In the genomic region with DNA sequence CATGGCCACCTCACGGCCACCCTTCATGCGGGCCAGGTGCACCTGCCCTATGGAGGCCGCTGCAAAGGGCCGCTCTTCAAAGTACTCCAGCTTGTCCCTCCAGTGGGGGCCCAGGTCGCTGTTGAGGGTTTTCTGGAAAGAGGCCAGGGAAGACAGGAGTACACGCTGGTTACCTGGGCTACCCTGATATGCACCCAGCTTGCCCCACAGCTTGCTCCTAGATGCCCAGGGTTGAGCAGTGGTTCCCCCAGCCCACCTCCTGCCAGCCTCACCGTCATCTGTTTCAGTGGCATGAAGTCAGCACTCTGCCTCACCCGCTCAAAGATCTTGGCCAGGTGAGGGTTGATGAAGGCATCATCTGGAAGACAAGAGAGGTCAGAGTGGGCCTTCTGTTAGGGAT, we compare ENCODE assay signal across 27 mouse cellular contexts. TPM values are rescaled to one million over a fixed set of nuclear protein-coding genes. Genes with fewer than 3 reads are reported as not detected.
DNase-seq lines count a peak whose midpoint lies in the region; ATAC-seq lines count a peak whose summit lies in the region.
"Had no signal": no experiment of that assay in that cellular context is flagged by ENCODE, and none has a peak within 500 bp of the region (broad histone marks: within the 10 kb centered on the region; RNA-seq: fewer than 3 reads in every experiment).

No protein-coding gene starts in this region.

- no peak overlapping the region for H3K4me3 ChIP-seq in heart, embryonic 10.5 days
- H3K4me3 ChIP-seq in midbrain, embryonic 11.5 days (ENCODE audit: low read depth, low read length) = no peak overlapping the region
- H3K4me3 ChIP-seq in midbrain, embryonic 10.5 days = no peak overlapping the region
- H3K4me3 ChIP-seq: embryonic facial prominence, embryonic 10.5 days; embryonic facial prominence, embryonic 13.5 days; forebrain, embryonic 10.5 days; forebrain, embryonic 13.5 days; heart, adult 2 months; heart, embryonic 12.5 days; heart, embryonic 15.5 days had no signal

- no peak overlapping the region for H3K27ac ChIP-seq in heart, embryonic 10.5 days
- H3K27ac ChIP-seq in midbrain, embryonic 11.5 days (ENCODE audit: low read depth, low read length) = no peak overlapping the region
- H3K27ac ChIP-seq in midbrain, embryonic 10.5 days (replicated peaks) = no peak overlapping the region
- H3K27ac ChIP-seq: embryonic facial prominence, embryonic 10.5 days; embryonic facial prominence, embryonic 13.5 days; forebrain, embryonic 10.5 days; forebrain, embryonic 13.5 days; heart, adult 2 months; heart, embryonic 15.5 days; hindbrain, embryonic 14.5 days; hindbrain, postnatal 0 days had no signal

- H3K9ac ChIP-seq in midbrain, embryonic 11.5 days (ENCODE audit: low read length) = no peak overlapping the region
- H3K9ac ChIP-seq: embryonic facial prominence, embryonic 13.5 days; forebrain, embryonic 13.5 days; heart, embryonic 12.5 days; heart, embryonic 15.5 days; hindbrain, embryonic 14.5 days had no signal

- no peaks in the 10 kb centered on the region for H3K9me3 ChIP-seq in heart, embryonic 10.5 days
- no peaks in the 10 kb centered on the region for H3K9me3 ChIP-seq in midbrain, embryonic 11.5 days (ENCODE audit: control insufficient read depth, low read length)
- no peaks in the 10 kb centered on the region for H3K9me3 ChIP-seq in midbrain, embryonic 10.5 days (replicated peaks)
- H3K9me3 ChIP-seq: embryonic facial prominence, embryonic 10.5 days; embryonic facial prominence, embryonic 13.5 days; forebrain, embryonic 10.5 days; forebrain, embryonic 13.5 days; heart, embryonic 12.5 days; heart, embryonic 15.5 days had no signal

- no peaks in the 10 kb centered on the region for H3K4me1 ChIP-seq in heart, embryonic 10.5 days
- no peaks in the 10 kb centered on the region for H3K4me1 ChIP-seq in midbrain, embryonic 11.5 days (ENCODE audit: control insufficient read depth, insufficient read depth, low read length)
- no peaks in the 10 kb centered on the region for H3K4me1 ChIP-seq in midbrain, embryonic 10.5 days
- H3K4me1 ChIP-seq: embryonic facial prominence, embryonic 10.5 days; embryonic facial prominence, embryonic 13.5 days; forebrain, embryonic 13.5 days; heart, embryonic 12.5 days; heart, embryonic 15.5 days had no signal

- 86% methylated on average over 8 of the region's 8 CpGs for WGBS in heart, embryonic 10.5 days
- 89% methylated on average over 8 of the region's 8 CpGs for WGBS in midbrain, embryonic 11.5 days
- 91% methylated on average over 8 of the region's 8 CpGs for WGBS in midbrain, embryonic 10.5 days

- DNase-seq in adrenal gland, adult 2 months = peak; percentile 3
- DNase-seq in adrenal gland, postnatal 25 days = no peak
- DNase-seq in cerebellum, adult 9-11 months = peak; percentile 22
- no peak for DNase-seq in cerebellum, postnatal 4 days (ENCODE audit: low spot score in 2 of 2)
- peak; percentile 3 to 6 for DNase-seq in heart, postnatal 10 days
- DNase-seq in heart, embryonic 10.5 days (ENCODE audit: low spot score) = no peak
- DNase-seq in midbrain, embryonic 11.5 days (ENCODE audit: low spot score, missing footprints) = peak; percentile 60
- no peak for DNase-seq in midbrain, embryonic 10.5 days (ENCODE audit: low spot score)
- DNase-seq: cerebellum, adult 9-10 months; cerebellum, postnatal 25 days; embryo, embryonic 11 days; gastrocnemius, postnatal 14 days; heart, postnatal 4 days; kidney, adult 8-10 months had no signal

- intact Hi-C loops in heart, postnatal 10 days (cut with DNase I) = loop anchor here (10.0 kb wide), 1 partner anchor 255 kb away; no protein-coding TSS in a partner anchor

- H3K27me3 ChIP-seq in heart, embryonic 10.5 days (ENCODE audit: insufficient read depth, poor library complexity, severe bottlenecking) = no peaks in the 10 kb centered on the region; the same call in 1 of the 2 replicates
- H3K27me3 ChIP-seq in midbrain, embryonic 11.5 days (ENCODE audit: control insufficient read depth, insufficient read depth, low read length) = no peaks in the 10 kb centered on the region
- no peaks in the 10 kb centered on the region for H3K27me3 ChIP-seq in midbrain, embryonic 10.5 days (ENCODE audit: low read depth, poor library complexity, severe bottlenecking)
- H3K27me3 ChIP-seq: embryonic facial prominence, embryonic 13.5 days; forebrain, embryonic 13.5 days; heart, embryonic 15.5 days had no signal

- H3K36me3 ChIP-seq in heart, embryonic 10.5 days = peaks cover 31% of the 10 kb centered on the region
- H3K36me3 ChIP-seq in midbrain, embryonic 11.5 days (ENCODE audit: control insufficient read depth, insufficient read depth, low read length) = no peaks in the 10 kb centered on the region
- 0 out of 2 replicates have a peak, but pooled peaks cover 3% of the 10 kb centered on the region for H3K36me3 ChIP-seq in midbrain, embryonic 10.5 days
- H3K36me3 ChIP-seq: embryonic facial prominence, embryonic 10.5 days; forebrain, embryonic 10.5 days had no signal

- no peak overlapping the region for H3K4me2 ChIP-seq in midbrain, embryonic 11.5 days
- H3K4me2 ChIP-seq: embryonic facial prominence, embryonic 13.5 days; forebrain, embryonic 13.5 days; heart, embryonic 12.5 days; heart, embryonic 15.5 days; hindbrain, embryonic 14.5 days had no signal

- no peak for ATAC-seq in midbrain, embryonic 11.5 days (ENCODE audit: low FRiP score)
- ATAC-seq: activated CD4-positive, CD25-positive, alpha-beta regulatory T cell, adult 4 months; forebrain, embryonic 13.5 days; forebrain, embryonic 16.5 days; hindbrain, postnatal 0 days; inflammation-experienced regulatory T-cells, adult 6 months; intestine, embryonic 16.5 days had no signal

RNA-seq across cellular contexts. Expression of gene Coq8a, which starts 29.3 kb away (rescaled TPM):
- total RNA-seq in adrenal gland, adult 2 months (2021) = 100 to 1,000 TPM; 290 to 315 TPM
- polyA plus RNA-seq in adrenal gland, adult 2 months (2012; rRNA removed) = 141 and 188 TPM in 2 replicates
- total RNA-seq in adrenal gland, postnatal 25 days (2021) = 196 and 358 TPM in 2 replicates
- total RNA-seq in heart, postnatal 10 days (2021) = 100 to 1,000 TPM; 568 to 689 TPM
- 4.0 and 8.2 TPM in 2 replicates for polyA plus RNA-seq in heart, embryonic 10.5 days (2016; fragmentation: Nextera tagmentation; extraction: Ambion mirVana)
- 0.93 and 1.8 TPM in 2 replicates for polyA plus RNA-seq in midbrain, embryonic 11.5 days (2014; fragmentation: Nextera tagmentation; extraction: Ambion mirVana)
- 0.90 and 1.3 TPM in 2 replicates for polyA plus RNA-seq in midbrain, embryonic 10.5 days (2016; fragmentation: Nextera tagmentation; extraction: Ambion mirVana)

Comparison
In these comparisons a context has a peak if more than half of its experiments do, and no peak if none do; other contexts are left out.
1. DNase-seq: peak in adrenal gland, adult 2 months (single experiment), cerebellum, adult 9-11 months (single experiment), heart, postnatal 10 days (2 of 2) and midbrain, embryonic 11.5 days (single experiment); none in adrenal gland, postnatal 25 days (single experiment), cerebellum, postnatal 4 days (0 of 2), heart, embryonic 10.5 days (single experiment) and midbrain, embryonic 10.5 days (single experiment).
2. RNA of gene Coq8a, which starts 29.3 kb away (polyA plus RNA-seq): 141 to 188 TPM in adrenal gland, adult 2 months; 4.0 to 8.2 TPM in heart, embryonic 10.5 days, 0.93 to 1.8 TPM in midbrain, embryonic 11.5 days and 0.90 to 1.3 TPM in midbrain, embryonic 10.5 days; every median in the first group is over 10 times any median in the second.